Mouse (Mus musculus) bone marrow, adult 2 months (tissue): ENCODE results near the gene Grik1.

Experiments used
- CTCF ChIP-seq: fragments of 200-500 bp; IDR thresholded peaks from 2 replicates; pipeline ENCODE4 v1.5.1; 2011; ENCODE audit warnings: low read length, control low read depth; ENCODE audit not compliant: control insufficient read depth, insufficient read depth
- POLR2A ChIP-seq: fragments of 200-500 bp; IDR thresholded peaks from 2 replicates; pipeline ENCODE4 v1.6.1; 2011; ENCODE audit warnings: low read depth, mild to moderate bottlenecking, control low read depth, low read length, borderline replicate concordance; ENCODE audit not compliant: control insufficient read depth

GRCm38 (mm10) chr16:87928671-87929070 lies 361.4 kb downstream of the Grik1 start:
- TF ChIP-seq CTCF (no peak), POLR2A (no peak)
